Mouse (Mus musculus) small intestine, adult 2 months (tissue): ENCODE measurements around the gene Lgals3. TPM values are rescaled to one million over a fixed set of nuclear protein-coding genes. Genes with fewer than 3 reads are reported as not detected.
A peak's percentile ranks its signal among the peaks of the same experiment; 100 is the strongest.

Experiments used
- H3K27ac ChIP-seq: fragments of 200-500 bp; 2 replicates; pipeline ENCODE4 v1.5.1; 2012; ENCODE audit warnings: low read depth, low read length, control low read depth, inconsistent platforms; ENCODE audit not compliant: insufficient read depth
- H3K27me3 ChIP-seq: fragments of 200-500 bp; 2 replicates; pipeline ENCODE4 v1.6.1; 2012; ENCODE audit warnings: mild to moderate bottlenecking, moderate library complexity, low read length, inconsistent platforms; ENCODE audit not compliant: control insufficient read depth, insufficient read depth
- H3K36me3 ChIP-seq: fragments of 200-500 bp; 2 replicates; pipeline ENCODE4 v1.6.1; 2012; ENCODE audit warnings: mild to moderate bottlenecking, low read length, control low read depth, inconsistent platforms; ENCODE audit not compliant: control insufficient read depth, insufficient read depth
- H3K4me1 ChIP-seq: fragments of 200-500 bp; 2 replicates; pipeline ENCODE4 v1.6.1; 2012; ENCODE audit warnings: low read length, inconsistent platforms, mixed read lengths; ENCODE audit not compliant: control insufficient read depth, insufficient read depth, insufficient read length
- H3K4me3 ChIP-seq: fragments of 200-500 bp; 2 replicates; pipeline ENCODE4 v1.5.1; 2012; ENCODE audit warnings: low read depth, mild to moderate bottlenecking, control low read depth, inconsistent platforms, low read length, moderate library complexity
- CTCF ChIP-seq: fragments of 200-500 bp; IDR thresholded peaks from 2 replicates; pipeline ENCODE4 v1.5.1; 2012; ENCODE audit warnings: low read depth, mild to moderate bottlenecking, control low read depth, inconsistent platforms, low read length, moderate library complexity, mixed read lengths; ENCODE audit not compliant: insufficient replicate concordance, insufficient read length; ENCODE audit errors: extremely low read depth
- POLR2A ChIP-seq: fragments of 200-500 bp; IDR thresholded peaks from 2 replicates; pipeline ENCODE4 v1.6.1; 2012; ENCODE audit warnings: low read depth, mild to moderate bottlenecking, control low read depth, inconsistent platforms, low read length, moderate library complexity
- WGBS: fragments of 180-500 bp; shearing (Covaris S2); methylation state at CpG from one replicate; pipeline ENCODE4 v1.1.7; 2018; 5-methylcytosine and 5-hydroxymethylcytosine counted together
- polyA plus RNA-seq: library from polyadenylated mRNA; depleted of rRNA; stranded (reverse); fragments of >200 nt; gene quantifications from 2 replicates; pipeline ENCODE4 v1.2.3, GENCODE M21; 2012

The Lgals3 gene
- polyA plus RNA-seq, 1 experiment, result 1,527 TPM

- TF ChIP-seq POLR2A, result no peak
- TF ChIP-seq CTCF, result no peak
- WGBS, result 92% methylated on average over 10 of the region's 10 CpGs
- H3K36me3 ChIP-seq, result peaks cover 13% of the 10 kb centered on the region
These were observed 26.0 kb downstream of the Lgals3 start for GRCm38 (mm10) chr14:47393354-47394094.

GRCm38 (mm10) chr14:47395007-47395406 is 27.5 kb downstream of the Lgals3 start:
- TF ChIP-seq POLR2A (no peak), CTCF (no peak)
- Histone ChIP-seq H3K4me3 (no peak overlapping the region), H3K4me1 (no peaks in the 10 kb centered on the region), H3K36me3 (peaks cover 12% of the 10 kb centered on the region; the same call in 1 of the 2 replicates), H3K27ac (peak overlapping the region; percentile 36; the same call in 1 of the 2 replicates), H3K27me3 (no peaks in the 10 kb centered on the region)
- WGBS, result 97% methylated on average over 6 of the region's 6 CpGs

More at GRCm38 (mm10) chr14:47393354-47394094, 26.0 kb downstream of the Lgals3 start:
- Histone ChIP-seq H3K4me1 (no peaks in the 10 kb centered on the region), H3K27ac (no peak overlapping the region), H3K4me3 (no peak overlapping the region), H3K27me3 (no peaks in the 10 kb centered on the region)

DNA sequence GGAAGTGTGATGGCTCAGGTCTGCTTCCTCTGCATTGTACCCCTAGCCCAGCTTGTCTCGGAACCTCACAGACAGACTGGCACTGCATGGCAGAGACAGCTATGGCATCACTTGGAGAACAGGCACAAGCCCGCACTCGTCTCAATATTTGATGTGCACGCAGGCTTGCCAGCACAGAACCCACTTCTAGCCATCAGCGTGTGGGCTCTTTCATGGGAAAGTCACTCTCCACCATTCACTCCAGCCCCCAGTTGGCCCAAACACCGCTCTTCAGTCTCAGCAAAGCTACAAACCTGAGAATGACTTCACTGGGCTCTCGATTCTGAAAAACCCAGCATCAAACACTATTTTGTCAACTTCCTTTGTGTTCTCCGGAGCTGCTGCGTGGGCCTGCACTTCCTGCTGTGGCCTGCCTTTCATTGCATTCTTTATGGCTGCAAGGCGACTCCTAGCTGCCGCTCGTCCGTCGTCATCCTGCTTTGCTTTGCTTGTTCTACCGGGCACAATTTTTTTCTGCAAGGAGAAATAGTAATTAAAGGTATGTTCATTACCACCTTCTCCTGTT is 28.0 kb downstream of the Lgals3 start:
- Histone ChIP-seq H3K27ac (peak overlapping the region; percentile 36), H3K27me3 (no peaks in the 10 kb centered on the region), H3K36me3 (peaks cover 12% of the 10 kb centered on the region; the same call in 1 of the 2 replicates), H3K4me3 (no peak overlapping the region), H3K4me1 (no peaks in the 10 kb centered on the region)
- 89% methylated on average over 15 of the region's 15 CpGs for WGBS
- no peak for TF ChIP-seq POLR2A
- TF ChIP-seq CTCF, result no peak

DNA sequence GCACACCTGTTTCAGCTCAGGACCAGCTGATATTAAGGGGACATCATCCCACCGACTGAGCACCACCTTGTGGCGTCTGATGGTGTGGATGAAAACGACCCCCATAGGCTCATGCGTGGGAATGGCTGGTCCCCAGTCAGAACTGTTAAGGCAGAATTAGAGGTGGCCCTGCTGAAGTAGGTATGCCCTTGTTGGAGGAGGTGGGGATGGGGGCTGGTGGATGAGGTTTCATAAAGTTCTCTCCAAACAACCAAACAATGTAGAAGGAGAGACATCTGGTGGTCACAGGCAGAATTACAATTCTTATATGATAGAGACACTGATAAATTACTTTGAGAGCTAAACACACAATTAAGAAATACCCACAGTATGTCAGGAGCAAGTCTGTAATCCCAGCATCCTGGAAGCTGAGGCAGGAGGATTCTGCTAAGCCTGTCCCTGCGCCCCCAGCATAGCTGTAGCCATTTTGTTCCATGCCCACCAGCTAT is 28.7 kb downstream of the Lgals3 start:
- H3K4me3 ChIP-seq, result no peak overlapping the region
- H3K36me3 ChIP-seq, result peaks cover 12% of the 10 kb centered on the region; the same call in 1 of the 2 replicates
- H3K27me3 ChIP-seq, result no peaks in the 10 kb centered on the region
- H3K27ac ChIP-seq, result no peak overlapping the region
- WGBS, result 60% methylated on average over 5 of the region's 5 CpGs
- TF ChIP-seq POLR2A (no peak), CTCF (peak; percentile 92; the same call in 1 of the 2 replicates)
- H3K4me1 ChIP-seq, result no peaks in the 10 kb centered on the region

DNA sequence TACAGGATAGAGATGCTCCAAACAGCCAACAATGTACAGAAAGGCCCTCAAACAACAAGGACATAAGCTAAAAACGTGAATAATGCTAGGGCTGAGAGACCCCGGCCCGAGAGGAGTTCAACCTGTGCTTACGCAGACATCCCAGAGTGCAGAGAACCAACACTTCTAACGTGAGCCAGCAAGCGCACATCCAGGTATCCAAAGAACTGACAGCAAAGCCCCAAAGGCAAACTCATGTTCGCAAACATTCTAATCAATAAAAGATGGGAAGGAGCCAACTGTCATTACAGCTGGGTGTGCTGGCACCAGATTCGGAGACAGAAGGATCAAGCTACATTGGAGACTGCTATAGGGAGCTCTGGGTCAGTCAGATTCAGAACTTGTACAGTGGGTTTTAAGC is 35.2 kb downstream of the Lgals3 start:
- Histone ChIP-seq H3K27me3 (no peaks in the 10 kb centered on the region), H3K4me1 (peaks cover 4% of the 10 kb centered on the region), H3K27ac (no peak overlapping the region), H3K36me3 (peaks cover 9% of the 10 kb centered on the region; the same call in 1 of the 2 replicates), H3K4me3 (no peak overlapping the region)
- WGBS, result 65% methylated on average over 8 of the region's 8 CpGs
- TF ChIP-seq CTCF (no peak), POLR2A (no peak)

GRCm38 (mm10) chr14:47406000-47406399 is 38.4 kb downstream of the Lgals3 start:
- H3K36me3 ChIP-seq, result peaks cover 20% of the 10 kb centered on the region

GRCm38 (mm10) chr14:47417346-47417745 is 49.8 kb downstream of the Lgals3 start:
- Histone ChIP-seq H3K27ac (no peak overlapping the region), H3K4me1 (peaks cover 3% of the 10 kb centered on the region; the same call in 1 of the 2 replicates), H3K36me3 (peaks cover 4% of the 10 kb centered on the region), H3K27me3 (no peaks in the 10 kb centered on the region), H3K4me3 (no peak overlapping the region; the same call in 1 of the 2 replicates)
- WGBS, result 23% methylated on average over 3 of the region's 3 CpGs
- no peak for TF ChIP-seq CTCF
- TF ChIP-seq POLR2A, result no peak

More at GRCm38 (mm10) chr14:47406000-47406399, 38.4 kb downstream of the Lgals3 start:
- 87% methylated on average over 9 of the region's 9 CpGs for WGBS
- Histone ChIP-seq H3K27me3 (no peaks in the 10 kb centered on the region), H3K4me1 (peaks cover 4% of the 10 kb centered on the region), H3K27ac (no peak overlapping the region), H3K4me3 (no peak overlapping the region)
- TF ChIP-seq CTCF (no peak), POLR2A (no peak)
